Mouse (Mus musculus) adrenal gland (tissue): ENCODE measurements around the gene Map2k1.
"Not testable (repeated sequence)": the region's sequence is repeated elsewhere in the genome, so short reads cannot be mapped to it uniquely, and the experiment has no call there.

ENCODE experiments used
- intact Hi-C: fragments of 180-260 bp; cut with DNase I; formaldehyde crosslinking; loops from one replicate; pipeline ENCODE4 v1.15.1; 2025

The Map2k1 gene

DNA sequence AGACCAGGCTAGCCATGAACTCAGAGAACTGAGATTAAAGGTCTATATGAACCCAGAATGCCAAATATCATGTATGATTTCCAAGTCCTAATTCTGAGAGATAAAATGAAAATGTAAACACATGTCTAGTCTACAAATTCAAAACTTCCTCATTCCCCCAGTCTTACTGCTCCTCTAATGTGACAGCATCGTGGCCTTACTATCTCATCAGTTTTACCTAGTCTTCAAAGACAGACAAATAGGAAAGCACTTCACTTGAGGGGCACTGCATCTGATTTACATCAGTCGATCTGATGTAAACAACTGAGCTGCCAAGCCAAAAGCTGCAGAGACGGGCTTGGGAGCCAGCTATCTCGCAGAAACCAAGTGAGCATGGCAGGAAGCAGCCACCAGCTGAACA is 37.3 kb downstream of the Map2k1 start:
- intact Hi-C loops = no loop called here

DNA sequence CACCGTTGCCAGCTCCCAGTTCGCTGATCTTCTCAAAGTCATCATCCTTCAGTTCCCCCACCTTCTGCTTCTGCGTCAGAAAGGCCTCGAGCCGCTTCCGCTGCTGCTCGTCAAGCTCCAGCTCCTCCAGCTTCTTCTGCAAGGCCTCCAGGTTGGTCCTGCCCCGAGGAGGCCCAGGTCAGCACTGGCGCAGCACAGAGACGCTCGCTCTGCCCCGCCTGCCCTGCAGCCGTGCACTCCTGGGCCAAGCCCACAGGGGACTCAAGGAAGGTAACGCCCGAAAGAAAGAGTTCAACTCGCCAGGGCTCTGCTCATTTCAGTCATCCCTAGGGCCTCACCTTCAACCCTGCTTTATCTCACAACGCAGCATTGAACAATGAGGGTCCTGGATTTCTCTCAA is 39.0 kb downstream of the Map2k1 start:
- intact Hi-C loops = no loop called here

DNA sequence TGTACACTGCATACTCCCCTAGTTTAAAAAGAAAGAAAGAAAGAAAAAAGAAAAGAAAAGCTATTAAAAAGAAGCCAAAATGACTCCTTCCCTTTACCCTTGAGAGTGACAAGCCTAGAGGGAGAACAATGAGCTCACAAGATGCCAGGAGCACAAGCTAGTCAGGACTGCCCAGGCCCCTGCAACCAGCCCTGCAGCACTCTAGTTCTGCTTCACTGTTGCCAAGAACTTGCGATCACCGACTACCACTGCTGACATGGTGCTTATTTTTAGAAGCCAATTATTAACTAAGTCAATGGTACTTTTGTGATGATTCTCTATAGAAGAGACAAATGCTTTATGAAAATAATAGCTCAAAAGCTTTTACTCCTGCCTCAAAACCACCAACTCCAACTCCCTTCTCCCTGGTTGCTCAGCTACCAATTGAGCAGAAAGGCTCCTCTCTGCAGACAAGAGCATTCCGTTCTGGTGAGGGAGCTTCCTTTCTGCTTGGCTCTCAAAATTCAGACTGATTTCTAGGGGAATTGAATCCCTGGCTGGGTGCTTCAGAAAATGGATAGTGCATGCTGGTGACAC is 45.8 kb downstream of the Map2k1 start:
- intact Hi-C loops = no loop called here

DNA sequence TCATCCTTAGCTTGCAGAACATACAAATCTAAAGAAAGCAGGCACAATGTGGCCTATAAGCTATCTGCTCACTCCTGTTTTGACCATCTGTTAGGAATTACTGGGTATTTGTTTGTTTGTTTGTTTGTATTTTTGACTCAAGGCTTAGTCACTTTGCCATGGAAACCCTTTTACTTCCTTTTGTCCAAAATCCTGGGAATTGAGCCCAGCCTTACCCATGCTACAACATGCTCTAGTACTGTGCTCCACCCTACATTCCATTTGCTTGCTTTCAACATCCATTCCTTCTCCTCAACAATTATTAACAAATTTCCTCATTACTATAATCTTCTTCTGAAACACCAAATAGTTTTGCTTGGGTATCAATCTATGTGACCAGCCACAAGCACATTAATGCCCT is 50.6 kb downstream of the Map2k1 start:
- intact Hi-C loops = no loop called here

DNA sequence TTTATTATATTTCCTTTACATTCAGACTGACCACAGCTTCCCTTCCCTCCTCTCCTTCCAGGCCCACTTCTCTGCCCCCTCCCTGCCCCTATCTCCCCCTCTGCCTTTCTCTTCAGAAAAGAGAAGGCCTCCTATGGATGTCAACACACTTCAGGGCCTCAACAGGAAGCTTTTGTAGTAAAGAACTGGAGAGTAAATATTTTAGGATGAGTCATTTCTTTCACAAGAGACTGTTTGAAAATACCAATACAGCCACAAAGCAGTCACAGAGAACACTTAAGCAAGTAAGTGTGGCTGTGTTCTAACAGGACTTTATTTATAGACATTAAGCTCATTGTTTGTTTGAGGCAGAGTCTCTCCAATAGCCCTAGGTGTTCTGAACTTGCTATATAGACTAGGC is 51.1 kb downstream of the Map2k1 start:
- intact Hi-C loops = no loop called here

DNA sequence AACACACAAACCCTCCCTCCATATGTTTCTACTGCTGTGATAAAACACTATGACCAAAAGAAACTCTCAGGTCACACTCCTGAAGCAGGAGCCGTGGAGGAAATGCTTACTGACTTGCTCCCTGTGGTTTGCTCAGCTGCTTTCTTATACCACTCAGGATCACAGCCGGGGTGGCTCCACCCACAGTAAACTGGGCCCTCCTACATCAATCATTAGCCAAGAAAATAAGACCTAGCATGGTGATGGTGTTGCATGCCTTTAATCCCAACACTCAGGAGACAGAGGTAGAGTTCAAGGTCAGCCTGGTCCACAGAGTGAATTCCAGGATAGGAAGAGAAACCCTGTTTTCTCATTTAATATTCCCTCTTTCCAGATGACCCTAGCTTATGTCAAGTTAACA is 53.5 kb downstream of the Map2k1 start:
- intact Hi-C loops = no loop called here

DNA sequence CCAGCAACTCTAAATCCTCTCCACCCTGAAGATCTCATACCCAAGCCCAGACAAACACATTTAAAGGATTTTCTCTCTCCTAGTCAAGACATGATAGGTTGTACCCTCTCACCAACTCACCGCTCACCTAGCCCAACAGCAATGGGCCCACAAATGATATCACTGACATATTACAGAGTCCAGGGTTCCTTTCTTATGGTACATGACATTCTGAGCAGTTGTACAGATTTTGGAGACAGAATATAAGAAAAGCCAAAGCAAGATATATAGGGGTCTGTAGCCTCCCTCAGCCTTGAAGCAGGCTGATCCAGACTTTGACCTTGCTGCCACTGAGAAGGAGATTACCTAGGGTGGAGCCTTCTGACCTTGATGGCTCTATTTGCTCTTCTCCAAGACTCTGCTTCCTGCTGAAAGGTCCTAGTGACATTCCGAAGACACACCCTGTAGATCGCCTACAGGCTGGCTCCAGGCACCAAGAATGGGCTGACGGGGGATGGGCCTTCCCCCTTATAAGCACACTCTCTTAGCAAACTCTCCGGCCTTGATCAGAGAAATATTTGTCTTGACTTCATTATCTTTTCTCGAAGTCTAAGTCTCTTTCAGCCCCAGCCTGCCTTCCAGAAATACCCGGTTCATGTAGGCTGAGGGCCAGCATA is 54.5 kb downstream of the Map2k1 start:
- intact Hi-C loops = not testable (repeated sequence)

DNA sequence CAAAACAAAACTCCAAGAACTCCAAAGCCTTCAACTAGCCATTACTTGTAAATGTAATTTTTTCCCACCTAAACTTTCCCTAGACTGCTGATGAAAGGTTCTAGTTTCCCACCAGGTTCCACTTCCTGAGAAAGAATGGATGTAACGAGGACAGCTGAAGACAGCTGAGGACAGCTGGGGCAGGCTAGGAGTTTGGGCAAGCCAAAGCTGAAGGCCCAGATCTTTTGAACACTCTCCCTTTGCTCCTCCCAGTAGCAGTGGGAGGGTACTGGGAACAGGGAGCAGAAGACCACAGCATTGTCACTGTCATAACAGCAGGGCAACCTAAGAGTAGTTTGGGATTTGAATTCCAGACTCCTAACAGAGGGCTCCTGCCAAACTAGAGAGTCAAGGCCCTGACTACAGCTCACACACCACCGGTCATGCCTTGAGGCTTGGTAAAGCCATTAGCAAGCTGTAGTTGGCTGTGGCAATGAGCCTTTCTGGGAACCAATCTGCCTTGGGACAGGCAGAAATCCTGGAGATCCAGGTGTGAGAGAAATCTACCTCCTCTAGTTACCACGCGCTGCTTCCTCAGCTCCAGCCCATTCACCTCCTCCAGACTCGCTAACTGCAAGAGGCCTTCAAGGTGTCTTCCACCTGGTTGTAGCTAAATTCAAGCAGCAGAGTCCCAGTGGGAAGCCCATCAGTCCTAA is 55.2 kb downstream of the Map2k1 start:
- intact Hi-C loops = no loop called here

DNA sequence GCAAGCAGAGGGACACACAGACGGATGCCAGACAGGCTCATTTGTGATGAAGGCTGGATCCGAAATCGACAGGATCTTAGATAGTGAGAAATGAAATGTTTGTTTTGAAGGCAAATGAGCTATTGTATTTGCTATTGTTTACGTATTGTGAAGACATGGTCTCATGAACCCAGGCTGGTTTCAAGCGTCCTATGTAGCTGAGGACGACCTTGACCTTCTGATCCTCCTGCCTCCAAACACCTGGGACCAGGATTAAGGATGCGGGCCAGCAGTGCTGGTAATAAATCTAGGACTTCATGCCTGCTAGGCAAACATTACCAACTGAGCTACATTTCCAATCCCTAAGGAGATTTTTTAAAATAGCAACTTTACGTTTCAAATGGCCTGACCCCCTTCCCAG is 55.9 kb downstream of the Map2k1 start:
- intact Hi-C loops = no loop called here

DNA sequence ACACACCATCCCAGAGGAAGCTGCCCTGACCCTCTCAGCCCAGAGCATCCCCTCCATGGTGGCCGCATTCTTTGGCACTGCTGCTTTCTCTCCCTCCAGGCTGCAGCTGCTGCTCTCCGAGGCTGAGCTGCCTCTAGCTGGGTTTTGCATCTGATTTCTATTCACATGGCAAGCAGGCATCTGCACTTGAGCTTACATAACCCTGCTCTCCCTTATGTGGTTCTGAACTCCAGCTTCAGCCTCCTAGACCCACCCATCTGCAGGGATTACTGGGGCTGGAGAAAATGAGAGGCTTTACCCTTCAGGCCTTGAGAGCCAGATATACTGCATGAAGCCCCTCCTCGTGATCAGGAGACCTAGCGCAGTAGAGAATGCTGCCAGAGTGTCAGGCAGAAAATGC is 57.9 kb downstream of the Map2k1 start:
- intact Hi-C loops = no loop called here

DNA sequence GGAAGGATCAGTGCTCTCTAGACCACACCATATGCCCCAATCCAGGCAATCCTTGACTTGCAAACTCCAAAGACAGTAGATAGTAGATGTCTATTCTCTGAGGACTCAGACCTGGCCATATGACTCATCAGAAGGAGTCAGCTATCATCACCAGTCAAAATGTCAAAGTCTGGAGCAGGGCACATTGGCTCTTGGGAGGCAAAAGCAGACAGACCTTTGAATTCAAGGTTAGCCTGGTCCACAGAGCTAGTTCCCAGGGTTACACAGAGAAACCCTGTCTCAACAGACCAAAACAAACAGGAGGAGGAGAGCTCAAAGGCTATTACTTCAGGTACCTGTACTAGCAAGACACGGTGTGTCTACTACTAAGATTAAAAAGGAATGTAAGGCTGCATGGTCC is 59.6 kb downstream of the Map2k1 start:
- intact Hi-C loops = no loop called here

DNA sequence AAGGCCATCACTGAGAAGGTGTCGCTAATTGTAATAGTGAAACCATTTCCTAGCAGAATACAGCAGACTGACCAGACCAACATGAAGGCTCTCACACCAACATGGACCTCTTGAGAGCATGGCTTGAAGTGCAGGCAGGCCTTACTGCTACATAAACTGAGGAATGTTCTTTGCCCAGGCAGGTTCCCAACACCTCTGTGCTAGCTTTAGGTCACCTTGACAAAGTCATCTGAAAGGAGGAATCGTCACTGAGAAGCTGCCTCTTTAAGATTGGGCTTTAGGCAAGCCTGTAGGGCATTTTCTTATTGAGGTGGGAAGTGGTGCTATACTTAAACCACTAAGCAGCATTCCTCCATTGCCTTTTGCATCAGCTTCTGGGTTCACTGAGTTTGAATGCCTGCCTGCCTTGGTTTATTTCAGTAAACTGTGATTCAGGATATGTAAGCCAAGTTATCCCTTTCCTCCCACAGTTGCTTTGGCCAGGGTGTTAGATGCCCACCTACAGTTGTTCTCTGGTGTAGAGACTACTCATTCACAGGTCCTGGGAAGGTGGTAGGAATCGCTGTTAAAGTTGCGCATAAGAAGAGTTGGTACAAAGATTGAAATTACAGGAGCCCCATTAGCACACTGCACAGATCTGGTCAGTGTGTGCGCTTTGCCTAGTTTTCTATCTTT is 69.1 kb downstream of the Map2k1 start:
- intact Hi-C loops = no loop called here

DNA sequence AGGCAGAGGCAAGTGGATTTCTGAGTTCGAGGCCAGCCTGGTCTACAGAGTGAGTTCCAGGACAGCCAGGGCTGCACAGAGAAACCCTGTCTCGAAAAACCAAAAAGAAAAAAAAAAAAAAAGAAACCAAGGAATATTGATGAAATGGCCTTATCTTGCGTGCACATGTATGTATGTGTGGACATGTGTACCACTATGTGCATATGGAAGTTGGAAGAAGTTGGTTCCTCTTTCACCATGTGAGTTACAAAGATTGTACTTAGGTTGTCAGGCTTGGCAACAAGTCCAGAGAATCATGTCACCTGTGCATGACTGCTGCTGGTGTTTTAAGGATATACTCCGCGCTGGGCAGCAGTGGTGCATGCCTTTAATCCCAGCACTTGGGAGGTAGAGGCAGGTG is 70.1 kb downstream of the Map2k1 start:
- intact Hi-C loops = not testable (repeated sequence)

DNA sequence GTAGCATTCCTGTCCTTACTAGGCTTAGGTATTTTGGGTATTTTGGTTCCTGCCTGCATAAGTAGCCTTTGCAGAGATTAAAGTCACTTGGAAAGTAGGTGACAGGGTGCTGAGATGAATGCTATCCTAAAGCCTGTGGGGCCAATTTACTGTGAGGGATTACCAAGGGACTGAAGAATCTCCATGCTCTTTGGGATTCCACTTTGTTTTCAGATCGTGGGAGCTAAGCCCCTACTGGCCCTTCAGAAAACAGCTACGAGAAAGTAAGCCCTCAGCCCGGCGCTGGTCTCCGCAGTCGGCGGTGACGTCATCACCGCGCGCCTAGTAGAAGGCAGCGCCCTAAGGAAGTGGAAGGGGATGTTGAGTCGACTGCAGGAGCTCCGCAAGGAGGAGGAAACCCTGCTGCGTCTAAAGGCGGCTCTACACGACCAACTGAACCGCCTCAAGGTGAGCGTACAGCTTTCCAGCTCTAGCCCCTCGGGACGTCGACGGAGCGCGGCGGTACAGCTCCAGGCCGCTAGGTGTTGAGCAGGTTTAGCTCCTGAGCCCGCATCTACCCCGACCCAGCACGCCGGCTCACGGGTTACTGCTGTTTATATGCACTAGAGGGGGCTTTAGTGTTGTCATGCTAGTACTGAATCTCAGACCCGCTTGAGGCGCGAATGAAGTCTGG is 74.3 kb downstream of the Map2k1 start, which contains the start of gene Snapc5:
Gene Snapc5 (plus strand): TSS at position 301 of the 673 bp plus-strand sequence.
- intact Hi-C loops = loop anchor here (2.0 kb wide), 1 partner anchor 74 kb away; the partner anchor contains the start of gene Map2k1

DNA sequence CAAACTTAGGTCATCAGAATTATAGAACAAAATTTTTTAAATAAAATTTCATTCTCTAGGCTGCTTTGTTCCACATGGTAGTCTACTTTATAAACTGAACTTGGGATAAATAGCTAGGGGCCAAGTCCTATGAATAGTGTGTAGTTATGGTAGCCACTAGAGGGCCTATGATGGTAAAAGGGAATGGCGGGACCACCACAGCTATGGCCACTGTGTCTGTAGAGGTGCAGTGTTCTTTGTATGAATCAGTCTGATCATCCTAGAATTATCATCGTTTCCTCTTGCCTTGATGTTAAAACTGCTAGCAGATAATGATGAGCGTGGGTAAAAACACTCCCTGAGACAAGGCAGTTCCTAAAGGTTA is 74.8 kb downstream of the Map2k1 start:
- intact Hi-C loops = loop anchor here (2.0 kb wide), 1 partner anchor 74 kb away; the partner anchor contains the start of gene Map2k1

DNA sequence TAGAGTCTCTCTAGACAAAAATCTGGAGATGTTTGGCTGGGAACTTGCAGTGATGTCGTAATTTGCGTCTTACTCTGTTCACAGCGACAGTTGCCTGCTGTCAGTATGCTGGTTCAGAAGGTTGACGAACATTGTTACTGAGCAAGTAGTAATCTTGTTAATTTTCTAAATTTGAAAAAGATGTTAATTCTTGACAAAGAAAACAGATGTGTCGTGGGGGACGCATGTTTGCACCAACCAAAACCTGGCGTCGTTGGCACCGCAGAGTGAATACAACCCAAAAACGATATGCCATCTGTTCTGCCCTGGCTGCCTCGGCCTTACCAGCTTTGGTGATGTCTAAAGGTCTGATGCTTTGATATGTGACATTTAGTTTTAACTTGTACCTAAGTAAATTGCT is 78.1 kb downstream of the Map2k1 start:
- intact Hi-C loops = no loop called here

DNA sequence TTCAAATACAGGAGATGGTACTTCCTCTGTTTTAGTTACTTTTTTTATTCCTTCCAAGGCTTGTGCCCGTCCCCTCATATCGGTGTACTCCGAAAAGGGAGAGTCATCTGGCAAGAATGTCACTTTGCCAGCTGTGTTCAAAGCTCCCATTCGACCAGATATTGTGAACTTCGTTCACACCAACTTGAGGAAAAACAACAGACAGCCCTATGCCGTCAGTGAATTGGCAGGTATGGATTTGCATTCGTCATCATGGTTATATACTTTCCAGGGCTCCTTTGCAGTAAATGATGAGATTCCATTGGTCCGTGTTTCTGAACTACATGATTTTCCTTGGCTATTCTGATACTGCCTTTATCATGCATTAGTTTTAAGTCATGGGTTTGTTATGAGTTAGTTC is 78.7 kb downstream of the Map2k1 start:
- intact Hi-C loops = no loop called here

DNA sequence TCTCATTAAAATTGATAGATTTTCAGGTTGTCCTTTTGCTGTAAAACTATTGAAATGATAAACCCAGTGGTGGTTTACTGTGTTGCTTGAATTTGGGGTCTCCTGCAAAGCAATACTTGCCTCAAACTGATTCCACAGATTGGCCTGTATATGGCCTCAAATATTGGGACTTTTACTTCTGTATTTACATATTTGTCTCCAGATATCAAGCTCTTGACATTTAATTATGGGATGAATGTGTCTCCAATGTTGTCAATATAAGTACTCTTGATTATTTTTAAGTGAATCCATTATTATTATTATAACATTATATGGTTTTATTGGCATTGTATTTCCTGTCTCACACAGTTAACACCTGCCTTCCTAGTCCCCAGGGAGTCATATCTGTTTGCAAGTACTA is 79.1 kb downstream of the Map2k1 start:
- intact Hi-C loops = no loop called here

DNA sequence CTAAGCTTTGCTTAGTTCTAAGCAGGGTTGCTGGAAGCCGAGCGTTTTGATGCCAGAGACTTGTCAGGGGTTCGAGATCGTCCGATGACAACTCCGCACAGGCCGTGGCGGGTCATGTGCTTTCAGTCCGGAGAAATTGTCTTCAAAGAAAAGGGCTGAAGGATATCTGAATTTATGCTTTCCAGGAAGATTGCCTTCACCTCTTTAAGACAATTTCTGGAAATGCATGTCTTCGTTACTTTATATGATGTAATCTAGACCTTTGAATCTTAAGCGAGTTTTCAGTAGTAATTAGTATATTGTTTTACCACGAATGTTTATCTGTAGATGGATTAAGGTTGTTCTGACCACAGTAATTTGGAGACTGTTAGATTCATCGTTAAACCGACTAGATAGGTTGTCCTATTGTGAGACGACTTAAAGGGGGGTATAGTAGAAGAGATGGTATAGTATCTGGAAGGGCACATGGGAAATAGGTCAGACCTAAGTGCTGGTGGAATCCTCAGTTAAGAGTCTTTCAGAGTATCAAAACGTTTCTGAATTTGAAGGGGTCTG is 79.7 kb downstream of the Map2k1 start:
- intact Hi-C loops = no loop called here

DNA sequence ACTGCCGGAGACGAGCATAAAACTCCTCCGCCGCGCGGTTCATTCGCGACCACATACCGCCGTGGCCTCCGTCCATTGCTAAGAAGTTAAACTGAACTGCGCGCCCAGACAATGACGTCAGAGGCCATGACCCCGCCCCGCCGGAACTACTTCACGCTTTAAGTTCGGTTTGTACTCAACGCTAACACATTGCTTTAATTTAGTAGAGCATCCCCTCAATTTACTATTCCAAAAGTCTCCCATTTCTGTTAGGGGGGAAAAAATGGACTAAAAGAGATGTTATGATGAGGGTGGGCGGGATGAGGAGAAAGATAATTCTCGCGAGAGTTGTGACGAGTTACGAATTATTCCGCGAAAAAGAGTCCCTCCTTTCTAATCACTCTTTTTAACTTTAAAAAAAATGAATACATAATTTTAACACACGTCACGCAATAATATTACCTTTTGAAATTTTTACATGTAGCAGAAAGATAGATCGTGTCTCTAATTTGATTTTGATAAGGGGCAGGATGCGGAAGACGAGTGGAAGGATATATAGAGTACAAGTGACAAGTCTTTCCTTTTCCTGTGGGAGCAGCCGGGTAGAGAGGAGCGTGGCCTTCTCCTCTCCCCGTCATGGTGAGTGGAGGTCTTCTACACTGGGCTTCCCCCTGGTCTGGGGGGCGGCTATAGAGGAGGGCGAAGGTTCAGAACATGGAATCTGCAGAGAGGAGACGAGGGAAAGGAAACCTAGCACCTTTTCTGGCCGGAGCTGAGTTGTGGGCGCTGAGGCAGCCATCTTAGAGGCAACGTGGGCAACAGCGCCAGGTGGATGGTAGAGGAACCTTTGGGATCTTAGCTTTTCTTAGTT is 80.4 kb downstream of the Map2k1 start, which contains the start of the genes Zwilch and Rpl4:
Gene Zwilch (minus strand): TSS at position 289 of the 850 bp plus-strand sequence.
Gene Rpl4 (plus strand): TSS at position 560 of the 850 bp plus-strand sequence.
- intact Hi-C loops = no loop called here
